Mouse (Mus musculus): ENCODE data around the gene Glce.
A peak's percentile ranks its signal among the peaks of the same experiment; 100 is the strongest.

DNA sequence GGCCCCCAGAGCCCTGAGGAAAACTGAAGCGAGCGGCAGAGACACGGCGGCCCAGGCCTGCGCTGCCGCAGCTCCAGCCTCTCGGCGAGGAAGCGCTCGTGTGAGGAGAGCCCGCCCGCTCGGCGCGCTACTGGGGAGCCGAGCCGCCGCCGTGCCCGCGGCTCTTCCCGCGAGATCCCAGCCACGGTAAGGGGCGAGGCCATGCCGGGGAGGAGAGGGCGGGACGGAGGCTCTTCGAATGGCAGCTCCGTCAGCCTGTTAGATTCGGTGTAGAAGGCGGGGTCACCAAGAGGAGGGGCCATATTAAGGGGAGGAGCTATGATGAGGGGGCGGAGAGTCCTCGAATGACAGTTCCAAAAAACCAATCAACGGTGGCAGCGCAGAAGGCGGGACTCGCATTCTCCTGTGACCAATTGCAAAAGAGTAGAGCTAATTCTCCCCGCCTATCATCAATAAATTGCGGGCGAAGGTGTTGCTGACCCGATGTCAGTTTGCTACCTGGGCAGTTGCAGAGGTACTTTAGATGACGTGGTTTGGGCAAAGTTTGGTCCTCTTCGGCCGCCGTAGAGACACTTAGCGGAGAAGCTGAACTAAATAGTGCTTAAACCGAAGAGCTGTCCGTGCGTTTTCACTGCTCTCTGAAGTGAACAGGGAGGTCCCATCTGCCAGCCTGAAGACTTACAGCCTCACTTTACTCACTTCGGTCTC is at the start of gene Glce:
- no peak for TF ChIP-seq CEBPB (IDR thresholded peaks at IDR 0.05; ENCODE audit: insufficient read depth, poor library complexity, severe bottlenecking)
- peak; percentile 98 for TF ChIP-seq POLR2A (IDR thresholded peaks at IDR 0.05; ENCODE audit: insufficient read length, low read depth)
- peak; percentile 98 for TF ChIP-seq POLR2AphosphoS2 (IDR thresholded peaks at IDR 0.05; ENCODE audit: insufficient read length, low read depth)
- TF ChIP-seq REST (IDR thresholded peaks at IDR 0.05; ENCODE audit: insufficient read depth, insufficient read length) = no peak
- TF ChIP-seq TCF3 (IDR thresholded peaks at IDR 0.05; ENCODE audit: insufficient read length, low read depth) = no peak
- no peak for TF ChIP-seq USF1 (IDR thresholded peaks at IDR 0.05; ENCODE audit: low read depth)
- TF ChIP-seq MYOG (IDR thresholded peaks at IDR 0.05; ENCODE audit: control insufficient read depth in 1 of 3, insufficient read depth in 1 of 3, insufficient read length in 2 of 3, low read depth in 2 of 3) = peak in 1 of 3 experiments; percentile 12
- no peak for TF ChIP-seq MAX (IDR thresholded peaks at IDR 0.05; ENCODE audit: low read depth)
- no peak for TF ChIP-seq MYOD1 (IDR thresholded peaks at IDR 0.05; ENCODE audit: control insufficient read depth in 1 of 3, insufficient read length in 2 of 3, low read depth in 2 of 3)
- no peak for TF ChIP-seq TCF12 (IDR thresholded peaks at IDR 0.05; ENCODE audit: insufficient read depth, poor library complexity, severe bottlenecking)

All from myocyte (in vitro differentiated cells).